Mouse (Mus musculus): ENCODE results near the gene Gucd1. TPM values are rescaled to one million over a fixed set of nuclear protein-coding genes. Genes with fewer than 3 reads are reported as not detected.
A peak's percentile ranks its signal among the peaks of the same experiment; 100 is the strongest.
"Not testable (repeated sequence)": the region's sequence is repeated elsewhere in the genome, so short reads cannot be mapped to it uniquely, and the experiment has no call there.

The Gucd1 gene
- polyA plus RNA-seq, 1 experiment: 48.3 TPM

DNA sequence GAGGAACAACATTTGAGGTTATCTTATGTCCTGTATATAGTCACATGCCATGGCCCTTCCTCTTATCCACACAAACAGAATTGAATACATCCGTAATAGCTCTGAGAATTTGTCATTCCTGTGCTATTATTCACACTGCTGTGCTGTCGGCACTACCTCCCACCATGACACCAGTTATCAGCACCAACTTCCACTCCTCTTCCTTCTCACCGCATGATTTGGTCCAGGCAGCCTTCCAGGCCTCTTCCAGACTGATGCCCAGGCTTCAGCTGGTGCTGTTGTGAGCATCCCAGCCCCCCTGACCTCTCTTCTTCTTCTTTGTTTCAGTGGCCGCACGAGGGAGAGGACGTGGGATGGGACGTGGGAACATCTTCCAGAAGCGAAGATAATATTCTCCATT lies 17.2 kb upstream of the Gucd1 start:
- H3K27ac ChIP-seq (ENCODE audit: control insufficient read depth, insufficient read depth, low read depth, low read length, poor library complexity): no peak overlapping the region
- no peak overlapping the region for H3K4me3 ChIP-seq (replicated peaks; ENCODE audit: control insufficient read depth, low read depth, low read length)
- TF ChIP-seq POLR2A (IDR thresholded peaks at IDR 0.05; ENCODE audit: borderline replicate concordance, control insufficient read depth, low read depth, low read length): no peak
- TF ChIP-seq CTCF (IDR thresholded peaks at IDR 0.05; ENCODE audit: control insufficient read depth, insufficient read depth, low read length): no peak
- H3K4me1 ChIP-seq (ENCODE audit: control insufficient read depth, insufficient read depth, low read length): no peaks in the 10 kb centered on the region; the same call in 1 of the 2 replicates
- 89% methylated on average over 8 of the region's 8 CpGs for WGBS

DNA sequence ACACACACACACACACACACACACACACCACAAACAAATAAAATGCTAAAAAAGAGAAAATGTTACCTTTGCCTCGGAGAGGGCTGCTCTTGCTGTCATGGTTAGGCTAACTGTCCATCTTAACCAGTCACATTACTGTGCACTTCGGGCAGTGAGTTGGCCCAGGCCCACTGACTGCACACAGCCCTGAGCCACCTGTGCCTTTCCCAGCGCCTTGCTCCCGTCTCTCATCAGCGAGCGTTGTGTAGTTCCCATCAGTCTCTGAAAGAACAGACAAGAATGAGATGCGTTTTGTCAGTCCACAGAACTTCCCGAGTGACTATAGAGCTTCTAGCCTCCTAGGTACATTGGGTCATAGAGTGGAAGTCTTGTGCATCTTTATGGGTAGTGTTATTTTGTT lies 16.4 kb upstream of the Gucd1 start:
- WGBS: 89% methylated on average over 8 of the region's 8 CpGs
- no peak overlapping the region for H3K27ac ChIP-seq (ENCODE audit: control insufficient read depth, insufficient read depth, low read depth, low read length, poor library complexity)
- no peaks in the 10 kb centered on the region; the same call in 1 of the 2 replicates for H3K4me1 ChIP-seq (ENCODE audit: control insufficient read depth, insufficient read depth, low read length)
- TF ChIP-seq POLR2A (IDR thresholded peaks at IDR 0.05; ENCODE audit: borderline replicate concordance, control insufficient read depth, low read depth, low read length): no peak
- no peak for TF ChIP-seq CTCF (IDR thresholded peaks at IDR 0.05; ENCODE audit: control insufficient read depth, insufficient read depth, low read length)
- no peak overlapping the region for H3K4me3 ChIP-seq (replicated peaks; ENCODE audit: control insufficient read depth, low read depth, low read length)

DNA sequence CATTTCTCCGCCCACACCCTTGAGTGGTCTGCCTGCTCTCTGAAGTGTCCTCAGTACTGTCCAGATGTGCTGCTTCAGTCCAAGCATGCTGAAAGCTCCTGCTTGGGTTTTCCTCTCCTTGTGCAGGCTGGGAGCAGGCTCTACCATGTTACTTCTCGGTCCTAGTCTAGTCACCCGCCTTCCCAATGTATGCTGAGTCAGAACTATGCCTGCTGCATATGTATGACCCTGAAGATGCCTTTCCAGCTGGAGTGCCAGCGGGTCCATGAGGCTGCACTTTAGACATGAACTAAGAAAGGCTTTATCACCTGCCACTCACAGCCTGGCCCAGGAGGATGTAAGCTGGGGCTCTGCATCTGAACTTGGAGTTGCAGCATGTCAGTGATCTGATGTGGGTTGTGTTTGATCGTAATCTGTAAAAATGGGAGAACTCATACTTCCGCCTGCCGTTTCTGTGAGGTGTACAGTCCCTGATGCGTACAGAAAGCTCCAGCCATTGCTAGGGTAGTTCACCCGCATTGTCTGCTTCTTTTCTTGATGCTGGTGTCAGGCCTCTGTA lies 13.8 kb upstream of the Gucd1 start:
- WGBS: 81% methylated on average over 9 of the region's 9 CpGs
- Histone ChIP-seq H3K27ac (ENCODE audit: control insufficient read depth, insufficient read depth, low read depth, low read length, poor library complexity) (no peak overlapping the region), H3K4me3 (replicated peaks; ENCODE audit: control insufficient read depth, low read depth, low read length) (no peak overlapping the region), H3K4me1 (ENCODE audit: control insufficient read depth, insufficient read depth, low read length) (no peaks in the 10 kb centered on the region; the same call in 1 of the 2 replicates)
- TF ChIP-seq CTCF (IDR thresholded peaks at IDR 0.05; ENCODE audit: control insufficient read depth, insufficient read depth, low read length) (no peak), POLR2A (IDR thresholded peaks at IDR 0.05; ENCODE audit: borderline replicate concordance, control insufficient read depth, low read depth, low read length) (no peak)

DNA sequence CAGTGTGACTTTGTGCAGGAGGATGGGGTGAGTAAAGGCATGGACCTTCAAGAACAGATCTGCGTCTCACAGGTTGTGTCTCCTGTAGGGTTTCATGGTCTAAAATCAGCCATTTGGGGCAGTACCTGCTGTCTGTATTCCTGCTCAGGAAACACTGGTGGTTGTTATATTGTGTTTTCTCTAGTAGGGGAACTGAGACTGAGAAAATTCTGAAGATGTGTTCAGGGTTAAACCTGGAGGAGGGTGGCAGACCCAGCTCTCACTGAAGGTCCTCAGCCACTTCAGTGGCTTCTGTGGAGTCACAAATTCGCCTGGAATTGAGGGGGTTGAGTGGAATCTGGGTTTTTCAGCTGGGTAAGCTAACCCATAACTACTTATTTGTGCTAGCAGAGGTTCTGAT lies 12.6 kb upstream of the Gucd1 start:
- 76% methylated on average over 2 of the region's 2 CpGs for WGBS
- TF ChIP-seq POLR2A (IDR thresholded peaks at IDR 0.05; ENCODE audit: borderline replicate concordance, control insufficient read depth, low read depth, low read length) (no peak), CTCF (IDR thresholded peaks at IDR 0.05; ENCODE audit: control insufficient read depth, insufficient read depth, low read length) (no peak)

DNA sequence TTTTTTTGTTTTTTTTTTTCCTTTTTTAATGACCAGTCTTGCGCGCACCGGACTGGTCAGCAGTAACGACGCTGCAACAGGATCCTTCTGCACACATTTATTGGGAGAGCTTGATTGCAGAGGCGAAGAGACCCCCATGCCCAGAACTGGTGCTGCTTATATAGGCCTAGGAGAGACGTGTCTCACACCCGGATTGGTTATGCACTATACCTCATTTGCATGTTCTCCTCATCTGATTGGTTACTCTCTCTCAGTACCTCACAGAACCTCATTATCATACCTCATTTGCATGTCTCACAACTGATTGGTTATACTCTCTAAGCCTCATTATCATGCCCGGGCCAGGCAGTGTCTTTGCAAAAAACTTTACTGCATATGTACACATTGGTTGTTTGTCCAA lies 7.7 kb upstream of the Gucd1 start:
- H3K27ac ChIP-seq (ENCODE audit: control insufficient read depth, insufficient read depth, low read depth, low read length, poor library complexity); H3K4me3 ChIP-seq (replicated peaks; ENCODE audit: control insufficient read depth, low read depth, low read length); H3K4me1 ChIP-seq (ENCODE audit: control insufficient read depth, insufficient read depth, low read length): not testable (repeated sequence)
- WGBS: 90% methylated on average over 9 of the region's 9 CpGs

More for the DNA sequence above, 12.6 kb upstream of the Gucd1 start:
- Histone ChIP-seq H3K4me3 (replicated peaks; ENCODE audit: control insufficient read depth, low read depth, low read length) (no peak overlapping the region), H3K4me1 (ENCODE audit: control insufficient read depth, insufficient read depth, low read length) (no peaks in the 10 kb centered on the region; the same call in 1 of the 2 replicates), H3K27ac (ENCODE audit: control insufficient read depth, insufficient read depth, low read depth, low read length, poor library complexity) (no peak overlapping the region)

DNA sequence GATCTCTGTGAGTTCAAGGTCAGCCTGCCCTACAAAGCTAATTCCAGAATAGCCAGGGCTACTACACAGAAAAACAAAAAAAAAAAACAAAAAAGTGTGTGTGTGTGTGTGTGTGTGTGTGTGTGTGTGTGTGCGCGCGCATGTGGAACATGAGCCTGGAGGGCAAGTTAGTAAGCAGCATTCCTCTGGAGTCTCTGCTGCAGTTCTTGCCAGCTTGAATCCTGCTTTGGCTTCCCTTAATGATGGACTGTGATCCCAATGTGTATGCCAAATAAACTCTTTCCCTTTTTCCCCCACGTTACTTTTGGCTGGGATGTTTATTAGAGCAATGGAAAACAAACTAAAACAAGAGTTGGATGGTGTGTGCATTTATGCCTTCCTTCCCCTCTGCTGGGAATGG lies 3.9 kb upstream of the Gucd1 start:
- no peak overlapping the region for H3K4me3 ChIP-seq (replicated peaks; ENCODE audit: control insufficient read depth, low read depth, low read length)
- no peaks in the 10 kb centered on the region for H3K4me1 ChIP-seq (ENCODE audit: control insufficient read depth, insufficient read depth, low read length)
- 92% methylated on average over 4 of the region's 4 CpGs for WGBS
- H3K27ac ChIP-seq (ENCODE audit: control insufficient read depth, insufficient read depth, low read depth, low read length, poor library complexity): no peak overlapping the region
- TF ChIP-seq POLR2A (IDR thresholded peaks at IDR 0.05; ENCODE audit: borderline replicate concordance, control insufficient read depth, low read depth, low read length) (no peak), CTCF (IDR thresholded peaks at IDR 0.05; ENCODE audit: control insufficient read depth, insufficient read depth, low read length) (no peak)

DNA sequence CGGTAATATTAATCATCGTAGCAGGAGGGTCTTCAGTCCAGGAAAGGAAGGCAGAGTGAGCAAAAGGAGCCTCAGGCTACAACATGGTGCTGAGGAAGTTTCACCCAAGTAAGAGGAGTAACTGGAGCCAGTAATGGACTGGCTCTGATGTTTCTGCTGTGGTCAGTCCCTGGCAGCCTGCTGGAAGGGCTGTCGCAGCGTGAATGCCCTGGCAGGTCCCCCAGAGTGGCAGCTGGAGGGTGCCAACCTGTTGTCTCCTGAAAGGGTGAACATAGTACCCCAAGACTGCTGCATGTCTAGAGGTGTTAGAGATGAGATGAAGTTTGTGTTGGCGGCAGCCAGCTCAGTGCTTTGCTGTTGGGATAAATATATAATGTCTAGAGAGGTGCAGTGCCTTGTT lies 2.8 kb upstream of the Gucd1 start:
- Histone ChIP-seq H3K4me1 (ENCODE audit: control insufficient read depth, insufficient read depth, low read length) (no peaks in the 10 kb centered on the region), H3K4me3 (replicated peaks; ENCODE audit: control insufficient read depth, low read depth, low read length) (no peak overlapping the region), H3K27ac (ENCODE audit: control insufficient read depth, insufficient read depth, low read depth, low read length, poor library complexity) (no peak overlapping the region)
- WGBS: 92% methylated on average over 5 of the region's 5 CpGs
- no peak for TF ChIP-seq POLR2A (IDR thresholded peaks at IDR 0.05; ENCODE audit: borderline replicate concordance, control insufficient read depth, low read depth, low read length)
- TF ChIP-seq CTCF (IDR thresholded peaks at IDR 0.05; ENCODE audit: control insufficient read depth, insufficient read depth, low read length): no peak

DNA sequence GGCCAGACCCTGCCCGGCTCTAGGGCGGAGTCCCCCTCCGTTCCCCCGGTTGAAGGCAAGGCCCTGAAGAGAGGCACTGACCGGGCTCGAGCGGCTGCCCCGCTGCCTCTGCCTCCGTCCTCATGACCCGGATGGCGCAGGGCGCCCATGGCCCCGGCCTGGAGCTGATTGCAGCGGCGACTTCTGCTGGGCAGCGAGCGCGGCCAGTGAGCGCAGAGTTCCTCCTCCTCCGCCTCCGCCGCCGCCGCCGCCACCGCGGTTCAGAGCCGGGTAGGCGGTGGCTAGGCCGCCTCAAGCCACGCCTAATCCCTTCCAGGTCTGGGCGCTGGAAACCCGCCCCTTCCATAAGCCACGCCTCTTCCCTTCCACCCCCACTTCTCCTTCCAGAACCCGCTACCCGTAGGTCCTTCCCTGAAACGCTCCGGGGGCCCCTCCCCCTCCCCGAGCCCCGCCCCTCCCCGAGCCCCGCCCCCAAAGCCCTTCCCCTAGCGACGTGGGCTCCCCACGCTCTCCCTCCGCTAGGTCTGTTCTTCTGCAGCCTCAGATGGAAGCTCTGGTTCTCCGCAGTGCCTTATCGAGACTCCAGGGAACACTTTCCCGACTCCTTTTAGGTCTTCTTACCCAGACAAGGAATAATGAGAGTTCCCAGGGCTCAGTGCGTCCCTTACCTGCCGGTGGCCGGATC lies 557 bp downstream of the Gucd1 start, which contains the start of gene Snrpd3:
Gene Snrpd3 (plus strand): TSS at position 479 of the 685 bp plus-strand sequence.
- H3K4me3 ChIP-seq (replicated peaks; ENCODE audit: control insufficient read depth, low read depth, low read length): peak within 1 kb of the TSS; percentile 80
- WGBS: 2% methylated on average over 48 of the region's 52 CpGs
- peak within 1 kb of the TSS; percentile 98 for H3K27ac ChIP-seq (ENCODE audit: control insufficient read depth, insufficient read depth, low read depth, low read length, poor library complexity)
- no peaks in the 10 kb centered on the region; the same call in 1 of the 2 replicates for H3K4me1 ChIP-seq (ENCODE audit: control insufficient read depth, insufficient read depth, low read length)
- no peak for TF ChIP-seq CTCF (IDR thresholded peaks at IDR 0.05; ENCODE audit: control insufficient read depth, insufficient read depth, low read length)
- TF ChIP-seq POLR2A (IDR thresholded peaks at IDR 0.05; ENCODE audit: borderline replicate concordance, control insufficient read depth, low read depth, low read length): peak; percentile 95
